Mouse (Mus musculus) thymus, adult 2 months (tissue): ENCODE data around the gene Prtn3.

Experiments
- CTCF ChIP-seq: fragments of 200-500 bp; IDR thresholded peaks from 2 replicates; pipeline ENCODE4 v1.5.1; 2012; ENCODE audit warnings: mild to moderate bottlenecking, control low read depth, low read length, moderate library complexity, borderline replicate concordance; ENCODE audit not compliant: control insufficient read depth, poor library complexity, insufficient read depth; ENCODE audit errors: extremely low read depth
- POLR2A ChIP-seq: fragments of 200-500 bp; IDR thresholded peaks from 2 replicates; pipeline ENCODE4 v1.6.1; 2012; ENCODE audit warnings: mild to moderate bottlenecking, low read length, control low read depth, moderate library complexity; ENCODE audit not compliant: control insufficient read depth, poor library complexity, insufficient read depth; ENCODE audit errors: extremely low read depth

DNA sequence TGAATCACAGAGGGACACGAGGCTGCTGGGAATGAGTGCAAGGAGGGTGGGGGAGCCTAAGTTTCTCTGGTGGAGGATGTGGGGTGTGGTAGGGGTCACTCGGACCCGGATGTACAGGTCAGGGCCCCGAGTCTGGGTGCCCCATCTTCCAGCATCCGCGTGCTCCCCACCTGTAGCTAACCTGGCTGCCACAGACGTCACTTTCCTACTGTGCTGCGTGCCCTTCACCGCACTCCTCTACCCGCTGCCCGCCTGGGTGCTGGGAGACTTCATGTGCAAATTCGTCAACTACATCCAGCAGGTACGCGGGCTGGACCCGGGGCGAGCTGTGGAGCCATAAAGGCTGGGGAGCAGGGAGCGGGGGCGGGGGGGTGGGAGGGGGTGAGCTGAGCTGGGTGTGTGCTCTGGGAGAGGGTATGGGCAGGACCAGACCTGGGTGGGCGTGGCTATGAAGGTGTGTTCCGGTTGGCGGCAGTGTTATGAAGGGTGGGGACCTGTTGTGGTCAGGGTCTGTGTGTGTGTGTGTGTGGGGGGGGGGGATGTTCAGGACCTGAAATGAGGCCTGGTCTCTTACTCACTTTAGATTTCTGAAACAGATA is 45.1 kb downstream of the Prtn3 start:
- TF ChIP-seq POLR2A (no peak), CTCF (no peak)
